Mouse (Mus musculus) thymus, postnatal 10 days (tissue): Measurements from ENCODE around the gene Atpif1.
"Not testable (repeated sequence)": the region's sequence is repeated elsewhere in the genome, so short reads cannot be mapped to it uniquely, and the experiment has no call there.

Experiments used
- DNase-seq, 2 experiments: peaks; one replicate each; pipeline ENCODE4 v3.0.0; 2021; ENCODE audit warnings: low spot score in 2 of 2

Atpif1 gene

DNA sequence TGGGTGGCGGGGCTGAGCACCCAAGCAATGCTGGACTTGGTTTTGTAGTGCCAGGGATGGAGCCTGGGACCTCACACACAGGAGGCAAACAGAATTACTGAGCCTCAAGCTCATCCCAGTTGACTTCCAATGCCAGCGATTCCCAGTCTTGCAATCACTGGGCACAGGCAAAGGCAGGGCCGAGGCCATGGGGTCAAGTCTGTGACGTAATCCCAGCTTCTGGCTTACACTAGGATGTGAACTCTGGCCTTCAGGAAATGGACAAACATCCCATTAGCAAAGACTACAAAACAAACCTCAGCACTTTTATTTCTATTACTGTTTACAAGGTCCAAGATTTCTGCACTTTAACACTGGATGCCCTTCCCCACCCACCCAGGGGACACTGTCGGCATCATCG lies 41.7 kb downstream of the Atpif1 start:
- DNase-seq: no peak

DNA sequence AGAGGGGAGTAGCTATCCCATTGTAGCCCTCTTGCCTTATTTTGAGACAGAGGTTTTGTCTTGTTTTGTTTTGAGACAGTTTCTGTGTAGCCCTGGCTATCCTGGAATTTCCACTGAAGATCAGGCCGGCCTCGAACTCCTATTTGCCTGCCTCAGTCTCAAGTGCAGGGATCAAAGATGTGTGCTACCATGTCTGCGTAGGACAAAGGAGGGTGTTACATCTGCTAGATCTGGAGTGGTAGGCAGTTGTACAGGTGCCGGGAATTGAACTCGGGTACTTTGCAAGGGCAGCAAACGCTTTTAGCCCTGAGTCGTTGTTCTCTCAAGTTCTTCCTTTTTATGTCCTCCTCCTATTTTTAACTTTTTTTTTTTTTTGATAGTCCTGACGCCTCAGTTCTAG lies 42.4 kb downstream of the Atpif1 start:
- no peak for DNase-seq

DNA sequence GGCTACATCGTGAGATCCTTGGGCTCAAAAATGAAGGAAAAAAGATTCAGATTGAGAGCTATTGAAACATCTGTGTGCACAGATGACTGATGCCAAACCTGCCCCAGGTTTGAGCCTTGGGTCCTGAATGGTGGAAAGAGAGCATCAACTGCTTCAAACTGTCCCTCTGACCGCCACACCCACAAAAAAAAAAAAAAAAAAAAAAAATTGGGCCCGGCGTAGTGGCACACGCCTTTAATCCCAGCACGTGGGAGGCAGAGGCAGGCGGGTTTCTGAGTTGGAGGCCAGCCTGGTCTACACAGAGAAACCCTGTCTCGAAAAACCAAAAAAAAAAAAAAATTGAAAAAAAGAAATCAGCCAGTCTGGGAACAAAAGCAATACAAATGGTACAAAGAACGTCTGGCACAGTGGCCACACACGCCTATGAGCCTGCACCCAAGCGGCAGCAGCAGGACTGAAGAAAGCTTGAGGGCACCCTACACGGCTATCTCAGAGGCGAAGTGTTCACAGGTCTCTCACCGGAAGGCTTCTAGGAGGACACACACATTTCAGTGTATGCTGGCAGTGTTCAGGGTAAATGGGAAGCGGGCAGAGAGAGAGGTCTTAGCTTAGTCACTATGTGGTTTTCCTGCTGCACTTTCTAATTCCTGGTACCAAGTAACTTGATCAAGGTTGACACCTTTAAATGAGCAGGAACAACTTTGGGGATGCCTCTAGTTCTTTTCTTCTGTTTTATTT lies 43.0 kb downstream of the Atpif1 start:
- DNase-seq: no peak

GRCm38 (mm10) chr4:132488976-132489375 lies 44.5 kb downstream of the Atpif1 start:
- DNase-seq: no peak

- DNase-seq: no peak
Measured at GRCm38 (mm10) chr4:132488521-132488920, 44.9 kb downstream of the Atpif1 start.

DNA sequence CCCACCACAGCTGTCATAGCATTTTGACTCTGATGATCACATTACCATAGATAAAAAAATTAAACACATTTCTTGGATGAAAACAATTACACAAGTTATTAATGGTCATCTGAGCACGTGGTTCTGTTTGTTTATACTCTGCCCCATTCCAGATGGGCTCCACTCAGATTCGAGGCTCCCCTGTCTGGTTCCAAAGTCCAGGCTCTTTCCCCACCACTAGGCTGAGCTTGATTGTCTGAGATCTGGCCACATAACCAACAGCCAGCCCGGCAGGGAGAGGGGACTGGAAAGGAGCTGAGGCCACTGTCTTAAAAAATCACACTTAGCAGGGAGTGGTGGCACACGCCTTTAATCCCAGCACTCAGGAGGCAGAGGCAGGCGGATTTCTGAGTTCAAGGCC lies 48.6 kb downstream of the Atpif1 start:
- DNase-seq: no peak

DNA sequence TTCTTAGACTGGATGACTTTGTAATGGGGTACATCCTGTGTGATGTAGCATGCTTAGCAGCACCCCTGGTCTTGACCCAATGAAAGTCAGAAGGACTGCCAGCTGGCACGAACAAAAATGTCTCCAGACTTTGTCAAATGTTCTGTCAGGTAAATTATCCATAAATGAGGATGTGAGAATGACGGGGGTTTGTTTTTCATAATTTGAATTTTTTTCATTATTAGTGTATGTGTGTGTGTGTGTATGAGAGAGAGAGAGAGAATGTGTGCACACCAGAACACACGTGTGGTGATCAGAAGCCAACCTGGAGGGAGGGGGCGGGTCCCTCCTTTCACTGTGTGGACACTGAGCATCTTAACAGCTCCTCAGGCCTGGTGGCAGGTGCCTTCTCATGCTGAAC lies 49.2 kb downstream of the Atpif1 start:
- no peak for DNase-seq

GRCm38 (mm10) chr4:132482956-132483608 lies 50.4 kb downstream of the Atpif1 start:
- DNase-seq: no peak

DNA sequence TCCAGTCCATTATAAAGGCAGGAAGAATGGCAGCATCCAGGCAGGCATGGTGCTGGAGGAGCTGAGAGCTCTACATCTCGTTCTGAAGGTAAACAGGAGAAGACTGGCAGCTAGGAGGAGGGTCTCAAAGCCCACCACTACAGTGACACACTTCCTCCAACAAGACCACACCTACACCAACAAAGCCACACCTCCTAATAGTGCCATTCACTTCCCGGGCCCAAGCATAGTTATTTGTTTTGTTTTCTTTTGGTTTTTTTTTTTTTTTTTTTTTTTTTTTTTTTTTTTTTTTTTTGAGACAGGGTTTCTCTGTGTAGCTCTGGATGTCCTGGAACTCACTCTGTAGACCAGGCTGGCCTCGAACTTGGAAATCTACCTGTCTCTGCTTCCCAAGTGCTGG lies 51.4 kb downstream of the Atpif1 start:
- DNase-seq: not testable (repeated sequence)
